Mouse (Mus musculus) large intestine, adult 2 months (tissue): ENCODE results near the gene Sox5. TPM values are rescaled to one million over a fixed set of nuclear protein-coding genes. Genes with fewer than 3 reads are reported as not detected.

Source experiments
- DNase-seq: peaks from one replicate; pipeline ENCODE4 v3.0.0-alpha.2; 2012; ENCODE audit warnings: low read depth, low spot score
- WGBS: fragments of 180-500 bp; shearing (Covaris S2); methylation state at CpG from one replicate; pipeline ENCODE4 v1.1.7; 2018; 5-methylcytosine and 5-hydroxymethylcytosine counted together
- polyA plus RNA-seq: library from polyadenylated mRNA; depleted of rRNA; stranded (reverse); fragments of >200 nt; gene quantifications from 2 replicates; pipeline ENCODE4 v1.2.3, GENCODE M21; 2012

Gene Sox5
- polyA plus RNA-seq, 1 experiment = 0.55 TPM

- no peak for DNase-seq
Observed at GRCm38 (mm10) chr6:144670433-144671167, 111.2 kb downstream of the Sox5 start.

GRCm38 (mm10) chr6:144666617-144667016, 115.2 kb downstream of the Sox5 start:
- WGBS = 94% methylated on average over 6 of the region's 6 CpGs
- DNase-seq = no peak

More at GRCm38 (mm10) chr6:144670433-144671167, 111.2 kb downstream of the Sox5 start:
- 59% methylated on average over 3 of the region's 3 CpGs for WGBS

DNA sequence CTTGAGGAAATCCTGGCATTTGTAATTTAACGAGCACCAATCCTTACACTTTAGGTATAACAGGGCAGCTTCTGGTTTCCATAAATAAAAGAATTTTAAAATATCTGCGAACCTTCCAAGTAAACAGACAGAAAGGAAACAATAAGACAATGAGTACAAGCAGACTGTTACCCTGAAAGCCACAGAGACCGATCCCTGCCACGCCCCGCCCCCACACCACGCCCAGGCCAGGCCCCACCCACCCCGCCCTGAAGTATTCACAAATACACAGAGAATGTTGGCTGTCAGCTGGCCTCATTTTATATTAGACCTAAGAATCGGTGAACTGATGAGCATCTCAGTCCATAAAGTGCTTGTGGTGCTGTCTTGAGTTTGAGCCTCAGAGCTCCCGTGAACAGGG, 117.0 kb downstream of the Sox5 start:
- DNase-seq = no peak
- WGBS = 30% methylated on average over 9 of the region's 9 CpGs

GRCm38 (mm10) chr6:144663516-144664074, 118.2 kb downstream of the Sox5 start:
- no peak for DNase-seq
- WGBS = 39% methylated on average over 4 of the region's 4 CpGs

DNA sequence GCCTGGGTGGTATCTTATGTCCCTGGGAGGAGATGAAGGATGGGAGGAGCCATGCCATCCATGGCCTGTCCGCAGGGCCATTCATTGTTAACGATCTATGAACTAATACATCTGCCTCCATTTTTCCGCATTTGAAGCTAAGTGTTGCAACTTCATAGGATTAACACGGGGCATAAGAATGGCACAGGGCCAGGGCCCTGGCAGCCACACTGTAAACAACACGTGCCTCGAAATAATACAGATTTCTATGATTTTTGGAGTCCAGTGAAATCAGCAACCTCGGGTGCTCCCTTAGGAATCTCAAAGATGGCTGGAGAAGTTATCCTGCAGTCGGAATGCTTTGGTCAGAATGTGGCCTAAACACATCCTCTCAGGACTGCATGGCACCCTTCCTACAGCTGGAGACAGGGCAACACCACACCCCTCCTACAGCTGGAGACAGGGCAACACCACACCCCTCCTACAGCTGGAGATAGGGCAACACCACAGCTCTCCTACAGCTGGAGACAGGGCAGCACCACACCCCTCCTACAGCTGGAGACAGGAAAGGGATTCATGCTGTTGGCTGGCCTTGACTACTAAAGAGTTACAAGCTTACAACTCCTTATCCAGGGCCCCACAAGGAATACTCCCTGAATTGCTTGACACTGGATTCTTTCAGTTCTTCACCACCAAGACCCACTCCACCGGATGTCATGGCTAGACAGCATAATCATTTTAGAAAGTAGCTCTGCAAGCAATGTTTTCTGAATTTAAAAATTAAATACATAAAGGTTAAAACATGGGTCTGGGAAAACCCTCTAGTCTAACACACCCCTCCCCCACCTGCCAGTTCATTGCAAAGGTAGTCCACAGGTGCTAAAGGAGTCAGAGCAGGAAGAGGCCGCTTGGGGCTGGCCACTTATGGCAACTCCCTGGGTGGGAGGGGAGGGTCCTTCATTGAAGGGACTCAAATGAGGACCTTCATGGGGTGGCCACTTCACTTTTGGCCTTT, 122.4 kb downstream of the Sox5 start:
- DNase-seq = no peak
- 69% methylated on average over 10 of the region's 10 CpGs for WGBS

GRCm38 (mm10) chr6:144652876-144653275, 128.9 kb downstream of the Sox5 start:
- 29% methylated on average over 5 of the region's 5 CpGs for WGBS
- no peak for DNase-seq

- DNase-seq = no peak
- WGBS = 69% methylated on average over 9 of the region's 9 CpGs
Observed at GRCm38 (mm10) chr6:144648896-144649295, 132.9 kb downstream of the Sox5 start.

DNA sequence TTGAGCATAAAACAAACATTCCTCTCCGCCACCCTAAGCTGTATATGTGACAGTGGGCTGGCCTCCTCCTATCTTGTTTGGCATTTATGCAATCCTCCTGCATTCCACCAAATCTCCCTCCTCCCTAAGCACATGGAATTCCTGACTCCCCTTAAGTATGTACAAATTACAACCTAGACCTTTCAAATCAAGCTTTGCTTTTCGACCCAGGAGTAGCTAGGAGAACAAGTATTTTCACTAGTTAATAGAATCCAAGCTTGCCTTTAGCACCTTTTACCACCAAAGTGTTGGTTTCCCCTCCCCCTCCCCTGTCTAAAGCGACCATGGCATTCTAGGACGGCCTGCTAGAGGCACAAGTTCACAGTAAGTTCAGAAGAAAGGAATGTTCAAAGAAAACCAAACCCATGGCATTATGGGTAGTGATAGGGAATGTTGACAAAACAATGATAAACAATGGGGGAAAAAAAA, 133.6 kb downstream of the Sox5 start:
- DNase-seq = no peak
- WGBS = 25% methylated on average over 4 of the region's 4 CpGs

- DNase-seq = no peak
- WGBS = 69% methylated on average over 3 of the region's 3 CpGs
Observed at GRCm38 (mm10) chr6:144646331-144646730, 135.4 kb downstream of the Sox5 start.

DNA sequence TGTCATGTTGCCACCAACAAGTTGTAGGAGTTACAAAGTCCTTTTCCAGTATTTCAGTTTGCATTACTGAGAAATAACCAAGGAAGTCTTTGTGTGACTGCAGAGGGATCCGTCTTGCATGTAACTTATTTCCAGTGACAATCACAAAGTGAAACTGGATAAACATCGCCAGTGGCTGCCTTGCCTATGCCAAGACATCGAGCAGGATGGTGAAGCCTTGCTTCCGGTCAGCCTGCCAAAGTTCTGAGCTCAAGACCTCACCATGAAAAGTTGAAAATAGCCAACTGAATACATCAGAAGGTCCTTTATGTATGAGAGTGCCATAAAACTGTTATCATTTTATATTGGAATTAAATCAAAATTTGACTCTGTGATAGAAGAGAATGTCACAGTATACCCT, 136.0 kb downstream of the Sox5 start:
- WGBS = 67% methylated on average over 4 of the region's 4 CpGs
- DNase-seq = no peak

- WGBS = 51% methylated on average over 4 of the region's 4 CpGs
- DNase-seq = no peak
Observed at GRCm38 (mm10) chr6:144644711-144645110, 137.1 kb downstream of the Sox5 start.

DNA sequence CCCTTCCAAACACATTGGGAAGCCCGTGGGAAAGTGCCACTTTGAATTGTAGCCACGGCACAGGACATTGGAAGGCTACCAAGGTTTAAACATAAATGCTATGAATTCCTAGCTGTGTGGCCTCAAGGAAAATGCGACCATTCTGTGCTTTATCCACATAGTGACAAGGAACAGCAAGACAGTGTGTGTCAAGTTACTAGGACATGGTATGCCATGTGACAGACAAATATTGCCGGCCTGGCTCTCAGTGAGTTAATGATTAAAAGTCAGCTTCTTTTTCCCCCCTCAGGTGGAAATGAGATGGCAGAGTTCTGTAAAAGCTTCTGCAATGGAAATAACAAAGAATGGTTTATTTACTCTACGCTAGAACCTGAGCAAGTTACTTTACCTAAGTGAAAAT, 138.2 kb downstream of the Sox5 start:
- DNase-seq = no peak
- WGBS = 33% methylated on average over 5 of the region's 5 CpGs

DNA sequence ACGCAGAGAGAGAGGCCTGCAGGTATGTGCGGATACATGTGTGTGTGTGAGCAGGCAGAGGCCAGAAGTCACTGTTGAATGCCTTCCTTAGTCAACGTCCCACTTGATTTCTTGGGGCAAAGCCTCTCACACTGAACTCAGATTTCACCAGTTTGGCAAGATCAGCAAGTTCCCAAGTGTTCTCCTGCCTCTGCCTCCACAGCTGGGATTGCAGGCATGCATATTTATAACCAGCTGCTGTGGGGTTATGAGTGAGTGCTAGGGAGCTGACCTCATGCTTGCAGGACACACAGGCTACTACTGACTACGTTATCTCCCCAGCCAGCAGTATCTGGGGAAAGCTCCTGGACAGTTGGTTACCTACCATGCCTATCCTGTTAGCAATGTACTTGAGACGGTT, 139.9 kb downstream of the Sox5 start:
- no peak for DNase-seq
- 79% methylated on average over 5 of the region's 5 CpGs for WGBS

GRCm38 (mm10) chr6:144640591-144640990, 141.2 kb downstream of the Sox5 start:
- 74% methylated on average over 3 of the region's 3 CpGs for WGBS
- no peak for DNase-seq

GRCm38 (mm10) chr6:144638547-144638946, 143.2 kb downstream of the Sox5 start:
- no peak for DNase-seq
- WGBS = 81% methylated on average over 5 of the region's 5 CpGs

DNA sequence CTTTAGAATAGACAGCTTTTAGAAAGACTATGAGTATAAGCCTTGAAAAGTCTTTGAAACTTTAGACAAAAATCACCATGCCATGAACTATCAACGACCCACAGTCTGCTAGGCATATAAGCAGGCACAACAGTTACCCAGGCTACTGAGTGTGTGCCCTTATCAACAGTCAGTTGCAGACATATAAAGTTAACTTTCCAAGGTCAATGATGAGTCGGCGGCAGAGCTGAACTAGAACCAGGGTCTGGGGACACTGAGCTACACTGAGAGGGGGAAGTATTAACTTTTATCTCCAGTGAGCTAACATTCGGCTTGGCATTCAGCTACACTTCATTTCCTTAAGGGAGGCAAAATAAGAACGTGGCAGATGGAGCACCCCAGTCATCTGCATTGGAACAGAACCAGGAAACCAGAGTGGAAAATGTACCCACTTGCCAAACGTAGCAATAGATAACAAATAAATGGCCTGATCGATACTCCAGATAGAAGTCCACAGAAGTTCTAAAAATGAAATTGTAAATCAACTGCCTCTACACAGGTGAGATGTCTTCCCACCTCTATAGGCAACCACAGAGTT, 154.2 kb downstream of the Sox5 start:
- no peak for DNase-seq
- 49% methylated on average over 7 of the region's 7 CpGs for WGBS

DNA sequence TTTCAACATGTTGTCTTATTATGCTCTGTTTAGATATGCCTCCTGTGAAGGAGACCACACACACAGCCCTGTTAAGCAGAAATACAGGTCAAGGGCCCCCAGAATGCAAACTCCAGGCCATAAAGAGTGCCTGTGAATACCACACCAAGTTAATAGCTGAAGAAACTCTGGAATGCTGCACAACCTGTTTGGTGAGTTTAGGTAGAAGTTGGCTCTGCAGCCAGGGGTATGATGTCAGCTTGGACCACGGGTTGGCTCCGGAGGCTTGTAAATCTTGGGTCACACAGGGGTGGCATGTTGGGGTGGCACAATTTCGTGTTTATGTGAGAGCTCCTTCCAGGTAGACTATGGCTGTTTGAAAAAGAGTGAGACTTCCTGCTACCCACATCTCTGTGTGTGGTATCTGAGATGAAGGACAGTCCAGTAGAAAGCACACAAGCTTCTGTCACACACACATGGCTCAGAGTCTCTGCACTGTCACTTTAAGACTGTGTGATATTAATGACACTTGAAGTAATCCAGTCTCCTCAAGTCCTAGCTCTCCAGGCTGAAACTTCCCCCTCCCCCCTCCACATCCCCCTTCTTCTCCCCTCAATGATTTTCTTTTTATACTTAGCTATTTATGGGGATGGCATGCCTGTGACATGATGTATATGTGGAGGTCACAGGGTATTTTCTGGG, 160.5 kb downstream of the Sox5 start:
- peak; percentile 52 for DNase-seq

DNA sequence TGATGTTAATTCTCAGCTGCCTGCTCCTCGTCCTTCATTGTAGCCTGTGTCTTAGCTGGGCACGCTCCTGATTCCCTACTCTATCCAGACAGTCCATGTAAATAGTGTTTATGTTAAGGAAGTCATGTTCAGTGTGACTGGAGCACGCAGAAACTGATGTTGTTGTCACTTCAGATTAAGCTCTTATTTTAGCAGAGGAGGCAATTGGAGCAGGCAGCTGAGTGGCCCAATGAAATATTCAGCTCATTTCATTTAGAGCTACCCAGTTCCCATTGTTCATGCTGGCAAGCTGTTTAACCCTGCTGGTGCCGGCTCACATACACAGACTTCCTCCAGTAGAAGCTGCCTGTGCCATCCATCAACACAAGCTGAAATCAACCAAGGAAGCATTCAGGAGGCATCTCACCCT, 170.4 kb downstream of the Sox5 start:
- WGBS = 53% methylated on average over 4 of the region's 4 CpGs
- no peak for DNase-seq

More for the DNA sequence above, 160.5 kb downstream of the Sox5 start:
- WGBS = 16% methylated on average over 3 of the region's 3 CpGs

DNA sequence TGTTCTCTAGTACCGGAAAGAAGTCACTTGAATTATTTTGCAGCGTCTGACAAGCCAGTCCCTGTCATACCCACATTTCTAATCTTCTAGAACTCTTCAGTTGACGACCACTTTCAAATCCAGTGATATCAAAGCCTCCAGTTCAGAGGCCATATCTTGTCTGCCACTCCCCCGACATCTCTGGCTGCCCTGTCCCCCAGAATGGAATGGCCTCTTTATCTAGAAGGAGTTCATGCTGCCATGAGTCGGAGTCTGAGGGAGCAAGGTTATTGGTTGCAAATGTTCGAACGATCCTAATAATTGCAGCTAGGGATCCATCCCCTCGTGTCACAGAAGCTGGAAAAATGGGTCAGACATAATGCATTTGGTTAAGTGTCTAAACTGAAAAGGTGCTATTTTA, 170.9 kb downstream of the Sox5 start:
- no peak for DNase-seq
- WGBS = 71% methylated on average over 8 of the region's 8 CpGs
